Mouse (Mus musculus) retina, adult 2 months (tissue): ENCODE data around the gene Csnk1g2.
"Not testable (repeated sequence)": the region's sequence is repeated elsewhere in the genome, so short reads cannot be mapped to it uniquely, and the experiment has no call there.

Experiments
- DNase-seq: peaks from one replicate; pipeline ENCODE4 v3.0.0-alpha.2; 2012; ENCODE audit warnings: low read depth, low spot score

Csnk1g2 gene

DNA sequence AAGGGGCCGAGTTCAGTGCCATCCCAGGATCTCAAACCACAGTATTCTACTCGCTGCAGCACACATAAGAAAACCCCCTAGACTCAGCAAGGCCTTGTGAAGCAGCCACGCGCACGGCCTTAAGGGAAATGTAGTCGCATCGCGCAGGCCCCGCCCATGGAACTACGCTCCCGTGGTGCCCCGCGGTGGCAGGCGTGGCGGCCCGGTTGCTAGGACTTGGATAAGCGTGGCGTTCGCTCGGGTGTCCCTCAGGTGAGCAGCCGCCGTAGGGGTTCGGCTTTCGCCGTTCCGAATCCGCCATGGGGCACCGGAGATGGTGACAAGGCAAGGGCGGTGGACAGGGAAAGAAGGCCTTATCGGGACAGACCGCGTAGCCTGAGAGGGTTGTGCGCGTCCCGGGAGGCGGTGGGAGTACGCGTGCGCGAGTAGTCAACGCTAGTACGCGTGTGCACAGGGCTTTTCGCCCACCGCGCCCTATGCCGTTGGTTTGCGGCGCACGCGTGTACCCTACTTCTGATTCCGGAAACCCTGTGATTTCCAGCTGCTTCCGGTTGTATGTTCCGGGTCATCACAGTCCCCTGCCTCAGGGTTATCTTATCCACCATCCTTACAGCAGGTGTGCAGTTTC, 19.8 kb upstream of the Csnk1g2 start, which contains the start of the genes Scamp4 and Adat3:
Gene Scamp4 (plus strand): TSS at position 175 of the 628 bp plus-strand sequence.
Gene Adat3 (plus strand): TSS at position 183 of the 628 bp plus-strand sequence.
- DNase-seq, result peak; percentile 76

- DNase-seq, result no peak
These were observed 19.3 kb upstream of the Csnk1g2 start for GRCm38 (mm10) chr10:80603364-80603763.

DNA sequence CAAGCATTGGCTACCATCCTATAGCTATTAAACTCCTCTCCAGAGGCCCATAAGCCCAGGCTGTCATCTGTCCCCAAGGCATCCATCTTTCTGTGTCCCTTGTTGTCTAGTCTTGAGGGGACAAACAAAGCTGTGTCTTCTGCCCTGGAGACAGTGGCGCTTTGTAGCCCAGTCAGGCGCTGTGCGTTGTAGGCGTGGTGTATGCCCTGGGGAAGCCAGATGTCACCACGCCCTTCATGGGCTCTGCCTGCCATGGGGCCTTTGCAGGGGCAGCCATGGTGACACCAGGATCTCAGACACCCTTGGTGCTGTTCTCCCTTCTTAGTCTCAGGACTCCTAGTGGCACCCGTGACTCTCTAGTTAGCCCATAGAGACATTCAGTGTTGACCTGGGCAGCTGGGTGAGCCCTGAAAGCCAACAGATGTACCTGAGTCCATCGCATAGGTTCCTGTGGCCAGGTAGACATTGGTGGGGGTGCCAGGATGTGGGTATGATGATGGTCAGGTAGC, 18.6 kb upstream of the Csnk1g2 start:
- no peak for DNase-seq

DNA sequence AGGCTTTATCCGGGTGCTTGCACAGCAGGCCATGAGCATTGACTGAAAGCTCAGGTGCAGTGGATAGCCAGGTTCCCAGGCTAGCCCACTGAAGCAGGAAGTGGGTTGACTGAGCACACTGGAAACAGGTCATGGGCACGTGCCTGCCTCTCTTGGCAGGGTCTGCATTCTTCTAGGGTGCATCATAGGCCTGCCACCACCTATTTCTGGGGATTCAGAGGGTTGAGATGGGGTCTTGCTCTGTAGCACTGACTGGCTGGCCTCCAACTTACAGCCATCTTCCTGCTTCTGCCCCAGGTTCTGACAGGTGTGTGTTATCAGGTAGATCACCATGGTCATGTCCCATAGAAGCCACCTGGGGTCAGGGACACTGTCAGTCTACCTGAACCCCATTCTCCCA, 17.6 kb upstream of the Csnk1g2 start:
- DNase-seq, result no peak

DNA sequence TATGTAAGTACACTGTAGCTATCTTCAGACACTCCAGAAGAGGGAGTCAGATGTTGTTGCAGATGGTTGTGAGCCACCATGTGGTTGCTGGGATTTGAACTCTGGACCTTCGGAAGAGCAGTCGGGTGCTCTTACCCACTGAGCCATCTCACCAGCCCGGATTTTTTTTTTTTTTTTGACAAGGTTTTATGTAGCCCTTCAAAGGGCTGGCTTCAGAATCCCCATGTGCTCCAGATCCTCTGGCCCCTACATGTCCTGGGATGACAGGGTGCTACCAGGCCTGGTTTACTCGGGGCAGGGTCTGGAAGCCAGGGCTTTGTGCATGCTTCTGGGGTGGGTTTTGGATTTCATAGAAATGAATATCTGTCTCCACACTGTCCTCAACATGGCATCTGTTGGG, 16.9 kb upstream of the Csnk1g2 start, which contains the start of gene Gm49322:
Gene Gm49322 (plus strand): TSS at position 301 of the 400 bp plus-strand sequence.
- not testable (repeated sequence) for DNase-seq

GRCm38 (mm10) chr10:80606306-80606705, 16.3 kb upstream of the Csnk1g2 start:
- DNase-seq, result no peak

DNA sequence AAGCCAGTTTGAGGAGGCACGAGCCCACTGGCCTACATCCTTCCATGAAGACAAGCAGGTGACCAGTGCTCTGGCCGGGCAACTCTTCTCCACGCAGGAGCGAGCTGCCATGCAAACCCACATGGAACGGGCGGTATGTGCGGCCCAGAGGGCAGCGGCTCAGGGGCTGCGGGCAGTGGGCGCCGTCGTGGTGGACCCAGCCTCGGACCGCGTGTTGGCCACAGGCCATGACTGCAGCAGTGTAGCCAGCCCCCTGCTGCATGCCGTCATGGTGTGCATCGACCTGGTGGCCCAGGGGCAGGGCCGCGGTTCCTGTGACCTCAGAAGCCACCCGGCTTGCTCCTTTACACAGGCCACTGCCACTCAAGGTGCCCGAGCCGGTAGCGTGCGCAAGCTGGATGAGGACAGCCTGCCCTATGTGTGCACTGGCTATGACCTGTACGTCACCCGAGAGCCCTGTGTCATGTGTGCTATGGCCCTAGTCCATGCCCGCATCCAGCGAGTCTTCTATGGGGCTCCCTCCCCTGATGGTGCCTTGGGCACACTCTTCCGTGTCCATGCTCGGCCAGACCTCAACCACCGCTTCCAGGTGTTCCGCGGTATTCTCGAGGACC, 15.8 kb upstream of the Csnk1g2 start:
- no peak for DNase-seq

GRCm38 (mm10) chr10:80608435-80608834, 14.2 kb upstream of the Csnk1g2 start:
- no peak for DNase-seq

GRCm38 (mm10) chr10:80609269-80609924, 13.2 kb upstream of the Csnk1g2 start:
- DNase-seq, result no peak

GRCm38 (mm10) chr10:80610116-80610785, 12.4 kb upstream of the Csnk1g2 start:
- DNase-seq, result no peak

- no peak for DNase-seq
These were observed 11.6 kb upstream of the Csnk1g2 start for GRCm38 (mm10) chr10:80611024-80611423.

- DNase-seq, result no peak
These were observed 10.7 kb upstream of the Csnk1g2 start for GRCm38 (mm10) chr10:80611905-80612304.

- no peak for DNase-seq
These were observed 8.8 kb upstream of the Csnk1g2 start for GRCm38 (mm10) chr10:80613821-80614220.

- no peak for DNase-seq
These were observed 8.3 kb upstream of the Csnk1g2 start for GRCm38 (mm10) chr10:80614351-80614750.

DNA sequence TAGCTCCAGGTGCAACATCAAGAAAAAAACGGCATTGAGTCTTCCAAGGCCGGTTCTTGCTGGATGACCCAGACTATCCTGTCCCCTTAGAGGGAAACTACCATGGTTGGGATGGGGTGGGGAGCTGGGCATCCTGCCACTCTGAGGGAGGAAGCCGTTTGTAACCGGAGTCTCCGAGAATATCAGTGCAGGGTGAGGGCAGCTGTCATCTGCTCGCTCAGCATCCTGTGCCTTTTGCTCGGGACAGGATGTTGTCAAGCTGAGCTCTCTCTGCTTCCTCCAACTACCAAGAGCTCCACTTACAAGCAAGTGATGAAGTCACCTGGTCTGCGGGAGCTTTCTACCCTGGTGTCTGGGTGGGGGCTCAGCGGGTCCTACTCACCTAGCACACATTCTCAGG, 4.5 kb upstream of the Csnk1g2 start:
- DNase-seq, result no peak

GRCm38 (mm10) chr10:80619465-80620244, 3.0 kb upstream of the Csnk1g2 start:
- DNase-seq, result no peak

- no peak for DNase-seq
These were observed 2.3 kb upstream of the Csnk1g2 start for GRCm38 (mm10) chr10:80620365-80620764.

DNA sequence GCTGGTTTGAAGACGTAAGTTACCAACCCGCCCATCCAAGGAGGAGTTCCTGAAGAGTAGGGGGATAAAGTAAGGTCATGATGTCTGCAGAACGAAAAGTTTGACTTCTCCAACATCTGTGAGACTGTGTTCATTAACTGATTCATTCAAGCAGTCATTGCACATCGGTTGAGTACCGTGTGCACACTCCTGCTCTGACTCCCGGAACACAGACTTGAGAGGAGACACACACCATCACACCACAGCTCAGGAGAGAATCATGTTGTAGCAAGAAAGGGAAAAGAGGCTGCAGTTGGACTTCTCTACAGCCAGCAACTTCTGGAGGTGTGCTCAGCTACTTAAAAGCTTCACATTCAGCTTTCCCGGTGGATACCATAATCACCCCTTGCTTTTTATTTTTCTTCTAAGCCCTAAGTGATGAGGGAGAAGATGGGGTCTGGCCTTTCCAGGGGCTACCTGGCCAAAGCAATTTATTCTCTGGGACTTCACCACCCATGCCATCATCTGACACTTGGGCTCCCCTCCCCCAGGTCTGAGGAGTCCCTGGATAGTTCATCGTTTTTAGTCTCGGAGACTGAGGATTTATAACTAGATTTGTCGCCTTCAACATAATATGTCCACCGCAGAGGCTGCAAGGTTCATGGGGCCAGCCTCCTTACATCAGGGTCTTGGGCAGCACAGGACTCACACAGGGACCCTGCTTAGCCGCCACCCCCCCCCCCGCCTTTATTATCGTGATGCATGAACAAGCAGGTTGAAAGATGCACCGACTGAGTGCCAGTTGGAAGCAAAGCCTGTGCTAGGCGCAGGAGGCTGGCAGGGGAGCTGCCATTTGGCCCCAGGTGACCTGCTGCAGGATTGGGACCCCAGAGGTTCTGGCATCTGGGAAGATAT, 1.6 kb upstream of the Csnk1g2 start:
- DNase-seq, result no peak

DNA sequence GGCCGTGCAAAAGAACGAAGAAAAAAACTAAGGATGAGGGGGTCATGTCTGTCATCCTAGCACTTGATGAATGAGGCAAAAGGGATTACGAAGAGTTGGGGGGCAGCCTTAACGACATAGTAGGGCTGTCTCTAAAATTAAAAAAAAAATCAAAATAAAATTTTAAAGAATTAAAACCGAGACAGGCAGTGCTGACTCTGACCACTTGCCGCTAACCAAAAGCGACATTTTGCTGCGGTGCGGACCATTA, 1.0 kb upstream of the Csnk1g2 start:
- DNase-seq, result no peak

DNA sequence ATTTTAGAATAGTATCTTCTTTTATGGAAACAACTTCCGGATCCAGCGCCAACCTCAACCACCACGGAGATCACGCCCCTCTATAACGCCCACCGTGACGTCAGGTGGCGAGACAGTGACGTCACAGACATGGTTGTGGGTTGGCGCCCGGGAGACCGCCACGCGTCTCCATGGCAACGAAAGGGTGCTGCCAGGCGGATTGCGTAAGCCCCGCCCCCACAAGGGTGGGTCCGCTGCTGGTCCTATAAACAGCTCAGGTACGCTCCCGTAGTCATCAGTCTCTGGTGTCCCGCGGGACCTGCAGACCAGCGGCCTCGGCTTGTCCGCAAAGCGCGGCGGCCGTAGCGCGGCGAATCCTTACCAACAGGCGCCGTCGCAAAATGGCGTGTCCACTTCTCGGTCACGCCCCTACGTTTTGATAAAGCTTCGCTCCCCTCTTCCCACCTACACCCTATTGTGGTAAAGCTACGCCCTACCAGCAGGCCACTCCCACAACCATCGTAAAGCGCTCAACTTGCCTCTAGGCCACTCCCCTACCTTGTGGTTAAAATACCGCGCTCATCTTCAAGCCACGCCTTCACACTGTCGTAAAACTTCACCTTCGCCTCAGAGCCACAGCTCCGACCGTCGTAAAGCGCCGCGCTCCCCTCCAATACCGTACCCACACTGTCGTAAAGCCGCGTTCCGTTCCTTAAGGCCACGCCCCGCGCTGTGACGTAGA, 538 bp upstream of the Csnk1g2 start:
- peak; percentile 100 for DNase-seq
